Mouse (Mus musculus) lung, adult 2 months (tissue): Measurements from ENCODE around the gene Igfbp4.

Experiments
- CTCF ChIP-seq: fragments of 200-500 bp; IDR thresholded peaks from 2 replicates; pipeline ENCODE4 v1.5.1; 2011; ENCODE audit warnings: mild to moderate bottlenecking, low read length, control low read depth; ENCODE audit not compliant: insufficient read depth
- POLR2A ChIP-seq: fragments of 200-500 bp; IDR thresholded peaks from 2 replicates; pipeline ENCODE4 v1.6.1; 2011; ENCODE audit warnings: low read depth, mild to moderate bottlenecking, control low read depth, low read length, borderline replicate concordance; ENCODE audit errors: extremely low read depth

- no peak for TF ChIP-seq CTCF
- TF ChIP-seq POLR2A: no peak
Measured at GRCm38 (mm10) chr11:99047120-99047519, 6.1 kb downstream of the Igfbp4 start.
